Mouse (Mus musculus) liver, adult 2 months (tissue): Measurements from ENCODE around the gene Cntnap1. TPM values are rescaled to one million over a fixed set of nuclear protein-coding genes. Genes with fewer than 3 reads are reported as not detected.

ENCODE experiments used
- DNase-seq: peaks from one replicate; pipeline ENCODE4 v3.0.0-alpha.2; 2011; ENCODE audit warnings: low read depth, low spot score; ENCODE audit errors: extremely low read depth
- H3K27ac ChIP-seq: fragments of 200-500 bp; replicated peaks from 2 replicates; pipeline ENCODE4 v1.5.1; 2012; ENCODE audit warnings: low read depth, mild to moderate bottlenecking, control low read depth, inconsistent platforms, low read length; ENCODE audit not compliant: insufficient read depth
- H3K27me3 ChIP-seq: fragments of 200-500 bp; 2 replicates; pipeline ENCODE4 v1.6.1; 2012; ENCODE audit warnings: mild to moderate bottlenecking, moderate library complexity, low read length, inconsistent platforms; ENCODE audit not compliant: control insufficient read depth, insufficient read depth
- H3K36me3 ChIP-seq: fragments of 200-500 bp; 2 replicates; pipeline ENCODE4 v1.6.1; 2012; ENCODE audit warnings: low read length, inconsistent platforms; ENCODE audit not compliant: control insufficient read depth, insufficient read depth
- H3K4me1 ChIP-seq: fragments of 200-500 bp; 2 replicates; pipeline ENCODE4 v1.6.1; 2011; ENCODE audit warnings: low read length; ENCODE audit not compliant: control insufficient read depth, insufficient read depth
- H3K4me3 ChIP-seq: fragments of 200-500 bp; 2 replicates; pipeline ENCODE4 v1.5.1; 2011; ENCODE audit warnings: low read depth, mild to moderate bottlenecking, control low read depth, low read length, moderate library complexity; ENCODE audit not compliant: insufficient read depth
- H3K79me2 ChIP-seq: fragments of 200-500 bp; 2 replicates; pipeline ENCODE4 v1.6.1; 2012; ENCODE audit warnings: inconsistent platforms, mild to moderate bottlenecking, low read length, moderate library complexity; ENCODE audit not compliant: control insufficient read depth, insufficient read depth
- H3K9ac ChIP-seq: fragments of 200-500 bp; 2 replicates; pipeline ENCODE4 v1.6.1; 2012; ENCODE audit warnings: low read depth, mild to moderate bottlenecking, control low read depth, inconsistent platforms, low read length
- CTCF ChIP-seq: fragments of 200-500 bp; IDR thresholded peaks from 2 replicates; pipeline ENCODE4 v1.5.1; 2011; ENCODE audit warnings: low read depth, low read length, control low read depth
- POLR2A ChIP-seq: fragments of 200-500 bp; IDR thresholded peaks from 2 replicates; pipeline ENCODE4 v1.6.1; 2011; ENCODE audit warnings: low read length, control low read depth; ENCODE audit not compliant: insufficient read depth; ENCODE audit errors: extremely low read depth
- WGBS: fragments of 180-500 bp; shearing (Covaris S2); methylation state at CpG from one replicate; pipeline ENCODE4 v1.1.7; 2018; 5-methylcytosine and 5-hydroxymethylcytosine counted together
- polyA plus RNA-seq: library from polyadenylated mRNA; depleted of rRNA; stranded (reverse); fragments of >200 nt; gene quantifications from 2 replicates; pipeline ENCODE4 v1.2.3, GENCODE M21; 2012
- total RNA-seq: library from RNA; depleted of rRNA; stranded (reverse); fragments of >200 nt; gene quantifications from 2 replicates; pipeline ENCODE4 v1.2.3, GENCODE M21; 2014

Gene Cntnap1
- total and polyA plus RNA-seq, 2 experiments: 0.46 to 0.88 TPM

- no peaks in the 10 kb centered on the region for H3K36me3 ChIP-seq
- 41% methylated on average over 14 of the region's 14 CpGs for WGBS
- DNase-seq: no peak
- peaks cover 4% of the 10 kb centered on the region; the same call in 1 of the 2 replicates for H3K79me2 ChIP-seq
- H3K27me3 ChIP-seq: no peaks in the 10 kb centered on the region
- H3K27ac ChIP-seq: no peak within 1 kb of the TSS
- peak within 1 kb of the TSS; percentile 63; the same call in 1 of the 2 replicates for H3K4me3 ChIP-seq
- peak within 1 kb of the TSS; percentile 77 for H3K9ac ChIP-seq
- TF ChIP-seq CTCF (0 out of 2 replicates have a peak, but pooled peaks have one; percentile 9), POLR2A (no peak)
- H3K4me1 ChIP-seq: peaks cover 15% of the 10 kb centered on the region
These were observed 4.7 kb downstream of the Cntnap1 start, which contains the start of gene Ccr10 for GRCm38 (mm10) chr11:101174851-101175628. TSS of gene Ccr10 (minus strand) at chr11:101175443.

- no peaks in the 10 kb centered on the region; the same call in 1 of the 2 replicates for H3K79me2 ChIP-seq
- no peak overlapping the region for H3K27ac ChIP-seq
- no peak for DNase-seq
- TF ChIP-seq POLR2A: no peak
- TF ChIP-seq CTCF: no peak
- peaks cover 13% of the 10 kb centered on the region for H3K4me1 ChIP-seq
- H3K27me3 ChIP-seq: no peaks in the 10 kb centered on the region
- WGBS: 11% methylated on average over 11 of the region's 11 CpGs
- no peak overlapping the region for H3K4me3 ChIP-seq
- no peak overlapping the region for H3K9ac ChIP-seq
- no peaks in the 10 kb centered on the region for H3K36me3 ChIP-seq
These were observed 5.4 kb downstream of the Cntnap1 start for GRCm38 (mm10) chr11:101175636-101176116.

- DNase-seq: no peak
- Histone ChIP-seq H3K27me3 (no peaks in the 10 kb centered on the region), H3K9ac (no peak overlapping the region), H3K4me3 (no peak overlapping the region; the same call in 1 of the 2 replicates), H3K36me3 (no peaks in the 10 kb centered on the region), H3K79me2 (no peaks in the 10 kb centered on the region), H3K4me1 (peaks cover 15% of the 10 kb centered on the region), H3K27ac (no peak overlapping the region)
- peak; percentile 54 for TF ChIP-seq CTCF
- no peak for TF ChIP-seq POLR2A
- 11% methylated on average over 25 of the region's 25 CpGs for WGBS
These were observed 5.9 kb downstream of the Cntnap1 start for GRCm38 (mm10) chr11:101176117-101176691.

GRCm38 (mm10) chr11:101176933-101177773 is 6.8 kb downstream of the Cntnap1 start:
- WGBS: 56% methylated on average over 22 of the region's 22 CpGs
- no peak overlapping the region for H3K9ac ChIP-seq
- peaks cover 16% of the 10 kb centered on the region for H3K4me1 ChIP-seq
- no peak overlapping the region for H3K4me3 ChIP-seq
- no peaks in the 10 kb centered on the region for H3K79me2 ChIP-seq
- TF ChIP-seq CTCF (peak; percentile 61), POLR2A (no peak)
- H3K36me3 ChIP-seq: no peaks in the 10 kb centered on the region
- DNase-seq: no peak
- no peak overlapping the region for H3K27ac ChIP-seq
- no peaks in the 10 kb centered on the region for H3K27me3 ChIP-seq

- 76% methylated on average over 36 of the region's 36 CpGs for WGBS
- no peak overlapping the region for H3K27ac ChIP-seq
- H3K4me1 ChIP-seq: peaks cover 11% of the 10 kb centered on the region
- H3K36me3 ChIP-seq: no peaks in the 10 kb centered on the region
- DNase-seq: no peak
- no peaks in the 10 kb centered on the region for H3K27me3 ChIP-seq
- H3K79me2 ChIP-seq: no peaks in the 10 kb centered on the region
- H3K4me3 ChIP-seq: no peak overlapping the region
- no peak for TF ChIP-seq POLR2A
- no peak for TF ChIP-seq CTCF
- H3K9ac ChIP-seq: no peak overlapping the region
These were observed 8.0 kb downstream of the Cntnap1 start for GRCm38 (mm10) chr11:101178061-101179058.
